In genomic region chr6:40225585-40226280, GRCm38 (mm10) we compare ENCODE assay signal across 21 mouse cellular contexts.
DNase-seq lines count a peak whose midpoint lies in the region; ATAC-seq lines count a peak whose summit lies in the region.
"Had no signal": no experiment of that assay in that cellular context is flagged by ENCODE, and none has a peak within 500 bp of the region (broad histone marks: within the 10 kb centered on the region; RNA-seq: fewer than 3 reads in every experiment).

No protein-coding gene starts in this region.

- no peak overlapping the region for H3K9ac ChIP-seq in neural tube, embryonic 15.5 days (replicated peaks)
- H3K9ac ChIP-seq: embryonic facial prominence, embryonic 13.5 days; kidney, embryonic 15.5 days; limb, embryonic 13.5 days; liver, embryonic 14.5 days; midbrain, embryonic 13.5 days had no signal

- DNase-seq in frontal cortex, postnatal 14 days (ENCODE audit: low spot score in 2 of 2), result no peak
- DNase-seq in neural tube, embryonic 10.5 days (ENCODE audit: extremely low spot score, low spot score), result no peak
- peak; percentile 41 to 58 for DNase-seq in lung, adult 18-20 months
- peak; percentile 71 for DNase-seq in lung, postnatal 36 days
- no peak for DNase-seq in embryo, embryonic 11 days
- DNase-seq: B cell, adult 2 months; cerebellum, adult 9-10 months; gastrocnemius, postnatal 36 days; thymus, postnatal 14 days had no signal

- H3K27me3 ChIP-seq in neural tube, embryonic 15.5 days (replicated peaks), result no peaks in the 10 kb centered on the region
- H3K27me3 ChIP-seq: embryonic facial prominence, embryonic 13.5 days; kidney, embryonic 15.5 days; limb, embryonic 13.5 days; midbrain, embryonic 13.5 days had no signal

- 0 out of 2 replicates have a peak, but pooled peaks cover 2% of the 10 kb centered on the region for H3K4me1 ChIP-seq in neural tube, embryonic 15.5 days
- H3K4me1 ChIP-seq: embryonic facial prominence, embryonic 13.5 days; hindbrain, embryonic 10.5 days; kidney, embryonic 15.5 days; limb, embryonic 13.5 days had no signal

- H3K4me2 ChIP-seq in neural tube, embryonic 15.5 days, result no peak overlapping the region
- H3K4me2 ChIP-seq: embryonic facial prominence, embryonic 13.5 days; kidney, embryonic 15.5 days; limb, embryonic 13.5 days; midbrain, embryonic 13.5 days had no signal

- 0 out of 2 replicates have a peak overlapping the region, but pooled peaks have one; percentile 9 for H3K27ac ChIP-seq in neural tube, embryonic 15.5 days (replicated peaks)
- H3K27ac ChIP-seq: embryonic facial prominence, embryonic 13.5 days; hindbrain, embryonic 10.5 days; hindbrain, postnatal 0 days; kidney, embryonic 15.5 days; limb, embryonic 13.5 days; liver, embryonic 14.5 days; midbrain, embryonic 13.5 days had no signal

- peak; percentile 69 for ATAC-seq in frontal cortex, adult (ENCODE audit: low TSS enrichment)
- no peak for ATAC-seq in neural tube, embryonic 15.5 days (ENCODE audit: low FRiP score)
- ATAC-seq in megakaryocyte-erythroid progenitor cell, adult 5-6 weeks (replicated peaks; ENCODE audit: low FRiP score, low TSS enrichment, poor library complexity, severe bottlenecking), result no peak
- ATAC-seq: hindbrain, postnatal 0 days; intestine, postnatal 0 days; midbrain, embryonic 13.5 days had no signal

- no peak overlapping the region for H3K4me3 ChIP-seq in neural tube, embryonic 15.5 days (replicated peaks)
- H3K4me3 ChIP-seq: embryonic facial prominence, embryonic 13.5 days; hindbrain, embryonic 10.5 days; kidney, embryonic 15.5 days; limb, embryonic 13.5 days; midbrain, embryonic 13.5 days; myocyte had no signal

- H3K36me3 ChIP-seq in neural tube, embryonic 15.5 days, result no peaks in the 10 kb centered on the region
- H3K36me3 ChIP-seq: embryonic facial prominence, embryonic 13.5 days; hindbrain, embryonic 10.5 days; kidney, embryonic 15.5 days; limb, embryonic 13.5 days; midbrain, embryonic 13.5 days had no signal

- WGBS in neural tube, embryonic 15.5 days, result 81% methylated on average over 11 of the region's 11 CpGs

- H3K9me3 ChIP-seq in neural tube, embryonic 15.5 days (replicated peaks), result no peaks in the 10 kb centered on the region
- H3K9me3 ChIP-seq: embryonic facial prominence, embryonic 13.5 days; hindbrain, embryonic 10.5 days; kidney, embryonic 15.5 days; limb, embryonic 13.5 days; midbrain, embryonic 13.5 days had no signal

Comparison
In these comparisons a context has a peak if more than half of its experiments do, and no peak if none do; other contexts are left out.
1. DNase-seq: peak in lung, adult 18-20 months (2 of 2) and lung, postnatal 36 days (single experiment); none in frontal cortex, postnatal 14 days (0 of 2), neural tube, embryonic 10.5 days (single experiment) and embryo, embryonic 11 days (single experiment).